Mouse (Mus musculus) T-cell, adult 2 months (primary cell): ENCODE data around the gene Zfp609.
A peak's percentile ranks its signal among the peaks of the same experiment; 100 is the strongest.
"Not testable (repeated sequence)": the region's sequence is repeated elsewhere in the genome, so short reads cannot be mapped to it uniquely, and the experiment has no call there.

Experiments
- DNase-seq: peaks from one replicate; pipeline ENCODE4 v3.0.0; 2022; ENCODE audit warnings: low spot score

Gene Zfp609

GRCm38 (mm10) chr9:65718195-65718594 is 109.2 kb downstream of the Zfp609 start:
- DNase-seq = no peak

- no peak for DNase-seq
Measured at GRCm38 (mm10) chr9:65703926-65704595, 123.3 kb downstream of the Zfp609 start.

- no peak for DNase-seq
Measured at GRCm38 (mm10) chr9:65703241-65703640, 124.1 kb downstream of the Zfp609 start.

GRCm38 (mm10) chr9:65702286-65702685 is 125.1 kb downstream of the Zfp609 start:
- DNase-seq = no peak

- no peak for DNase-seq
Measured at GRCm38 (mm10) chr9:65700504-65700903, 126.9 kb downstream of the Zfp609 start.

- no peak for DNase-seq
Measured at GRCm38 (mm10) chr9:65697992-65698391, 129.4 kb downstream of the Zfp609 start.

GRCm38 (mm10) chr9:65697356-65697755 is 130.0 kb downstream of the Zfp609 start:
- DNase-seq = no peak

GRCm38 (mm10) chr9:65696337-65696736 is 131.0 kb downstream of the Zfp609 start:
- DNase-seq = no peak

GRCm38 (mm10) chr9:65695646-65696045 is 131.7 kb downstream of the Zfp609 start:
- no peak for DNase-seq

- DNase-seq = no peak
Measured at GRCm38 (mm10) chr9:65692959-65693603, 134.3 kb downstream of the Zfp609 start.

GRCm38 (mm10) chr9:65692466-65692865 is 134.9 kb downstream of the Zfp609 start:
- no peak for DNase-seq

GRCm38 (mm10) chr9:65689869-65690268 is 137.5 kb downstream of the Zfp609 start:
- not testable (repeated sequence) for DNase-seq

- DNase-seq = no peak
Measured at GRCm38 (mm10) chr9:65684704-65685103, 142.7 kb downstream of the Zfp609 start.

GRCm38 (mm10) chr9:65682994-65683393 is 144.4 kb downstream of the Zfp609 start:
- DNase-seq = no peak

- DNase-seq = no peak
Measured at GRCm38 (mm10) chr9:65682183-65682582, 145.2 kb downstream of the Zfp609 start.

- no peak for DNase-seq
Measured at GRCm38 (mm10) chr9:65681634-65681940, 145.8 kb downstream of the Zfp609 start.

- DNase-seq = no peak
Measured at GRCm38 (mm10) chr9:65680938-65681633, 146.3 kb downstream of the Zfp609 start.

GRCm38 (mm10) chr9:65679181-65679761 is 148.1 kb downstream of the Zfp609 start:
- DNase-seq = no peak

GRCm38 (mm10) chr9:65677119-65677462 is 150.3 kb downstream of the Zfp609 start:
- no peak for DNase-seq

- peak; percentile 90 for DNase-seq
Measured at GRCm38 (mm10) chr9:65676358-65677118, 150.8 kb downstream of the Zfp609 start.

GRCm38 (mm10) chr9:65675461-65676357 is 151.7 kb downstream of the Zfp609 start:
- no peak for DNase-seq
